Mouse (Mus musculus) embryonic facial prominence, embryonic 12.5 days (tissue): ENCODE measurements around the gene Spef2. TPM values are rescaled to one million over a fixed set of nuclear protein-coding genes. Genes with fewer than 3 reads are reported as not detected.

Experiments used
- polyA plus RNA-seq: library from polyadenylated mRNA; unstranded; fragments of >200 nt; fragmentation: Nextera tagmentation; extraction: Ambion mirVana; gene quantifications from 2 replicates; pipeline ENCODE4 v1.2.1, GENCODE M21; 2016

Gene Spef2
- polyA plus RNA-seq, 1 experiment from 2014 or later, result 0.58 TPM

Other genes starting within 250 kb of the Spef2 start
- 0.36 and 1.0 TPM in 2 replicates for gene Il7r, start 218.7 kb downstream of the Spef2 start, polyA plus RNA-seq